Mouse (Mus musculus): ENCODE data around the gene Tmem184c. TPM values are rescaled to one million over a fixed set of nuclear protein-coding genes. Genes with fewer than 3 reads are reported as not detected.

Gene Tmem184c
- polyA plus RNA-seq, 1 experiment = 10.7 TPM

GRCm38 (mm10) chr8:77630691-77631090 is 20.2 kb upstream of the Tmem184c start:
- Histone ChIP-seq H3K27ac (ENCODE audit: control insufficient read depth, insufficient read depth, low read depth, low read length, poor library complexity) (no peak overlapping the region), H3K4me3 (replicated peaks; ENCODE audit: control insufficient read depth, low read depth, low read length) (no peak overlapping the region), H3K4me1 (ENCODE audit: control insufficient read depth, insufficient read depth, low read length) (no peaks in the 10 kb centered on the region)
- TF ChIP-seq POLR2A (IDR thresholded peaks at IDR 0.05; ENCODE audit: borderline replicate concordance, control insufficient read depth, low read depth, low read length) = no peak
- no peak for TF ChIP-seq CTCF (IDR thresholded peaks at IDR 0.05; ENCODE audit: control insufficient read depth, insufficient read depth, low read length)
- WGBS = 70% methylated on average over 3 of the region's 3 CpGs

DNA sequence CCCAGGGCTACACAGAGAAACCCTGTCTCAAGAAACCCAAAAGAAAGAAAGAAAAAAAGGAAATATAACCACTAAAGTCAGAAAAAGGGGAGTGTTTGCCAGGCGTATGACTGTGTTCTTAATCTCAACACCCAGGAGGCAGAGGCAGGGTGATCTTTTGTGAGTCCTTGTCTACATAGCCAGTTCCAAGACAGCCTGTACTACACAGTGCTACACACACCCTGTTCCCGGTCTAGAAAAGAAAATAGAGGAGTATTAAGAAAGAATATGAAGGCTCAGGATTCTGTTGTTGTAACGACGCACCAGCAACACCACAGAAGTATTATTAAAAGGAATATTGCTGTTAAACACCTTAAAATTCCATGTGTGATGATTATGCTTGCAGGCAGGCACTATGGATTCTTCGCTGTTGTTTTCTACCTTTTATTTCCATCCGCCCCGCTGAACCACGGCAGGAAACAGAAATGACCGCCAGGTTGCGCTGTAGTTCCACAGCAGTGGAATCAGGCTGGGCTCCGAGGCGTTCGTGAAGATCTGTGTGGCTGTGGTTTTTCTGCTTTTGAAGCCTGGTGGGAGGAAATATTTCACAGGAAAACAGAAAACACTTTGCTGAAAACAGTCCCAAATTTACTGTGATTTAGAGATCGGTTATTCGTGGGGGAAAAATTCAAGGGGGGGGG is 19.5 kb upstream of the Tmem184c start:
- no peak overlapping the region for H3K27ac ChIP-seq (ENCODE audit: control insufficient read depth, insufficient read depth, low read depth, low read length, poor library complexity)
- TF ChIP-seq POLR2A (IDR thresholded peaks at IDR 0.05; ENCODE audit: borderline replicate concordance, control insufficient read depth, low read depth, low read length) (no peak), CTCF (IDR thresholded peaks at IDR 0.05; ENCODE audit: control insufficient read depth, insufficient read depth, low read length) (peak; percentile 86)
- H3K4me3 ChIP-seq (replicated peaks; ENCODE audit: control insufficient read depth, low read depth, low read length) = no peak overlapping the region
- 19% methylated on average over 15 of the region's 15 CpGs for WGBS
- H3K4me1 ChIP-seq (ENCODE audit: control insufficient read depth, insufficient read depth, low read length) = no peaks in the 10 kb centered on the region

DNA sequence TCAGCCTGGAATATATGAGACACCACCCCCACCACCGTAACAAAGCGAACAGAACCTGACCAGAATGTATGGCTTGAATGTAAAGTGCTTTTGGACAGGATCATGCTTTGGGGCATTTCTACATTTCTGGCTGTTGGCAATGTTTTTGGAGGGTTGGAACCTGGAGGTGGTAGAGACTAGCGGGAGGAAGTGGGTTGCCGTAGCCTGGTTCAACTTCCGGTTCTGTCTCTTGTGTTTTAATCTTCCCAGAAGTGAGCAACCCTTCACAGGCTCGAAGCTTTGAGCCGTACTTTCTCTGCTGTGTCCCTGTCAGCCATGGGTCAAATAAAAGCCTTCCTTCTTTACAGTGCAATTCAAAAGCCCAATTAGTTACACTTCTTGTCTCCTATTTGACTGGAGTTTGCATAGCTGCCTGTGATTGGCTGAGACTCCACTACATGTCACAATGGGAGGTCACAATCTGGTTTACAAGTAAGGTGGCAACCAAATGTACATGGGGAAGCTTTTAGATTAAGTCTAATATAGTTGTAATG is 13.2 kb upstream of the Tmem184c start:
- Histone ChIP-seq H3K27ac (ENCODE audit: control insufficient read depth, insufficient read depth, low read depth, low read length, poor library complexity) (no peak overlapping the region), H3K4me3 (replicated peaks; ENCODE audit: control insufficient read depth, low read depth, low read length) (no peak overlapping the region), H3K4me1 (ENCODE audit: control insufficient read depth, insufficient read depth, low read length) (no peaks in the 10 kb centered on the region)
- WGBS = 59% methylated on average over 7 of the region's 7 CpGs
- no peak for TF ChIP-seq POLR2A (IDR thresholded peaks at IDR 0.05; ENCODE audit: borderline replicate concordance, control insufficient read depth, low read depth, low read length)
- no peak for TF ChIP-seq CTCF (IDR thresholded peaks at IDR 0.05; ENCODE audit: control insufficient read depth, insufficient read depth, low read length)

- WGBS = 77% methylated on average over 2 of the region's 2 CpGs
- Histone ChIP-seq H3K27ac (ENCODE audit: control insufficient read depth, insufficient read depth, low read depth, low read length, poor library complexity) (no peak overlapping the region), H3K4me3 (replicated peaks; ENCODE audit: control insufficient read depth, low read depth, low read length) (no peak overlapping the region), H3K4me1 (ENCODE audit: control insufficient read depth, insufficient read depth, low read length) (no peaks in the 10 kb centered on the region)
- TF ChIP-seq POLR2A (IDR thresholded peaks at IDR 0.05; ENCODE audit: borderline replicate concordance, control insufficient read depth, low read depth, low read length) (no peak), CTCF (IDR thresholded peaks at IDR 0.05; ENCODE audit: control insufficient read depth, insufficient read depth, low read length) (no peak)
These were observed 7.4 kb upstream of the Tmem184c start for GRCm38 (mm10) chr8:77617916-77618315.

GRCm38 (mm10) chr8:77609621-77610020 is 877 bp downstream of the Tmem184c start:
- H3K4me1 ChIP-seq (ENCODE audit: control insufficient read depth, insufficient read depth, low read length) = peaks cover 1% of the 10 kb centered on the region
- no peak overlapping the region for H3K4me3 ChIP-seq (replicated peaks; ENCODE audit: control insufficient read depth, low read depth, low read length)
- H3K27ac ChIP-seq (ENCODE audit: control insufficient read depth, insufficient read depth, low read depth, low read length, poor library complexity) = no peak overlapping the region
- TF ChIP-seq CTCF (IDR thresholded peaks at IDR 0.05; ENCODE audit: control insufficient read depth, insufficient read depth, low read length) (no peak), POLR2A (IDR thresholded peaks at IDR 0.05; ENCODE audit: borderline replicate concordance, control insufficient read depth, low read depth, low read length) (no peak)
- 31% methylated on average over 7 of the region's 7 CpGs for WGBS

DNA sequence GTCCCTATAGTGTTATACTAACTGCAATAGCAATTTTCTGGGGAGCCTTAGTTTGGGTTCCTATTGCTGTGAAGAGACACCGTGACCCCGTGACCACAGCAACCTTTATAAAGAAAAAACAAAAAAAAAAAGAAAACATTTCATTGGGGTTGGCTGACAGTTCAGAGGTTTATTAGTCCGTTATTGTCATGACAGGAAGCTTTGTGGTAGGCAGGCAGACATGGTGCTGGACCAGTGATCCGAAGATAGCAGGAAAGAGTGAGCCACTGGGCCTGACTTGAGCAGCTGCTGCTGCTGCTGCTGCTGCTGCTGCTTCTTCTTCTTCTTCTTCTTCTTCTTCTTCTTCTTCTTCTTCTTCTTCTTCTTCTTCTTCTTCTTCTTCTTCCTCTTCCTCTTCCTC is 26.3 kb downstream of the Tmem184c start:
- Histone ChIP-seq H3K27ac (ENCODE audit: control insufficient read depth, insufficient read depth, low read depth, low read length, poor library complexity) (no peak overlapping the region), H3K4me1 (ENCODE audit: control insufficient read depth, insufficient read depth, low read length) (no peaks in the 10 kb centered on the region), H3K4me3 (replicated peaks; ENCODE audit: control insufficient read depth, low read depth, low read length) (no peak overlapping the region)
- WGBS = 20% methylated on average over 4 of the region's 4 CpGs
- no peak for TF ChIP-seq POLR2A (IDR thresholded peaks at IDR 0.05; ENCODE audit: borderline replicate concordance, control insufficient read depth, low read depth, low read length)

DNA sequence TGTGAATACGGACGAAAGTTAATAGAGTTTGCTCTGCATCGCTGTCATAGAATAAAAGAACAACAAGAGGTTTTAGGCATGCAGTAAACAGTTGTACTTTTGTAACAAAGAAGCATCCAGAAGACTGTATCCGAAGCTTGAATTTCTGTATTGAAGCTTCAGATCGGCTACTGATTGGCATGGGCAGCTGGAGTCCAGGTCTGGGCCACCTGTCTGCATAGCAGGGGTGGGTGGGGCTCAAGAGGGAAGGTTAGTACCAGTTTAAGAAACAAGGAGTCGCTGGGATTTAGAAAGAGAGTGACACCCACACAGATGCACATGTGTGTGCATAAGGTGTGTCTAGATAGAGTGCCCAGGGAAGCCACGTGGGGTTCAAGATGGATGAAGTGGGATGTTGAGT is 32.8 kb downstream of the Tmem184c start:
- H3K4me1 ChIP-seq (ENCODE audit: control insufficient read depth, insufficient read depth, low read length) = no peaks in the 10 kb centered on the region
- H3K4me3 ChIP-seq (replicated peaks; ENCODE audit: control insufficient read depth, low read depth, low read length) = no peak overlapping the region
- 89% methylated on average over 7 of the region's 7 CpGs for WGBS
- TF ChIP-seq POLR2A (IDR thresholded peaks at IDR 0.05; ENCODE audit: borderline replicate concordance, control insufficient read depth, low read depth, low read length) (no peak), CTCF (IDR thresholded peaks at IDR 0.05; ENCODE audit: control insufficient read depth, insufficient read depth, low read length) (no peak)
- H3K27ac ChIP-seq (ENCODE audit: control insufficient read depth, insufficient read depth, low read depth, low read length, poor library complexity) = no peak overlapping the region

- WGBS = 81% methylated on average over 5 of the region's 5 CpGs
- no peak for TF ChIP-seq POLR2A (IDR thresholded peaks at IDR 0.05; ENCODE audit: borderline replicate concordance, control insufficient read depth, low read depth, low read length)
- no peak for TF ChIP-seq CTCF (IDR thresholded peaks at IDR 0.05; ENCODE audit: control insufficient read depth, insufficient read depth, low read length)
- Histone ChIP-seq H3K4me1 (ENCODE audit: control insufficient read depth, insufficient read depth, low read length) (no peaks in the 10 kb centered on the region), H3K4me3 (replicated peaks; ENCODE audit: control insufficient read depth, low read depth, low read length) (no peak overlapping the region), H3K27ac (ENCODE audit: control insufficient read depth, insufficient read depth, low read depth, low read length, poor library complexity) (no peak overlapping the region)
These were observed 36.3 kb downstream of the Tmem184c start for GRCm38 (mm10) chr8:77574229-77574628.

- WGBS = 81% methylated on average over 3 of the region's 3 CpGs
- Histone ChIP-seq H3K4me3 (replicated peaks; ENCODE audit: control insufficient read depth, low read depth, low read length) (no peak overlapping the region), H3K27ac (ENCODE audit: control insufficient read depth, insufficient read depth, low read depth, low read length, poor library complexity) (no peak overlapping the region)
These were observed 49.1 kb downstream of the Tmem184c start for GRCm38 (mm10) chr8:77561441-77561840.

More at GRCm38 (mm10) chr8:77561441-77561840, 49.1 kb downstream of the Tmem184c start:
- H3K4me1 ChIP-seq (ENCODE audit: control insufficient read depth, insufficient read depth, low read length) = no peaks in the 10 kb centered on the region
- TF ChIP-seq CTCF (IDR thresholded peaks at IDR 0.05; ENCODE audit: control insufficient read depth, insufficient read depth, low read length) (no peak), POLR2A (IDR thresholded peaks at IDR 0.05; ENCODE audit: borderline replicate concordance, control insufficient read depth, low read depth, low read length) (no peak)
